Mouse (Mus musculus) cortical plate, adult 2 months (tissue): ENCODE measurements around the gene Timmdc1.

Source experiments
- CTCF ChIP-seq: fragments of 200-500 bp; IDR thresholded peaks from 2 replicates; pipeline ENCODE4 v1.5.1; 2011; ENCODE audit warnings: mild to moderate bottlenecking, control low read depth, low read length; ENCODE audit not compliant: insufficient read depth; ENCODE audit errors: extremely low read depth
- POLR2A ChIP-seq: fragments of 200-500 bp; IDR thresholded peaks from 2 replicates; pipeline ENCODE4 v1.6.1; 2011; ENCODE audit warnings: mild to moderate bottlenecking, low read length, control low read depth; ENCODE audit not compliant: insufficient read depth; ENCODE audit errors: extremely low read depth

DNA sequence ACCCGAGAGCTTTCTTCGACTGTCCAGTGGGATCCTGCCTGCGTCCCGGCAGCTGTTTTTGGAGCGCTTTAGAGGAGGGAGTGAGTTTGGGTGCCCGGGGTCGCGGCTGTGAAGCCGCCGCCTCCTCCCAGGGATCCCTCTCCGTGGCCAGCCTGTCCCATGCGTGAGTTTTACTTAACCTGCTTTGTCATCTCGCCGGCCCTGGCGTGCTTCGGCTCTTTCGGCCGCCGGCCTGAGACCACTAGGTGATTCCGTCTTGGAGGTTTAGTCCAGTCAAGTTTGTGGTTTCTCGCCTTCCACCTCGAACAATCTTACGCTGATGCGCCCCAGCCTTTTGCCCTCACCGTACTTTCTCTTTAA is 40.5 kb upstream of the Timmdc1 start:
- TF ChIP-seq CTCF (no peak), POLR2A (no peak)
